Mouse (Mus musculus): ENCODE results near the gene Spaar. TPM values are rescaled to one million over a fixed set of nuclear protein-coding genes. Genes with fewer than 3 reads are reported as not detected.

Spaar gene
- not detected for total RNA-seq (2023)

GRCm38 (mm10) chr4:43729794-43730550, at the start of gene Spaar:
TSS of gene Spaar (plus strand) at chr4:43730034.

GRCm38 (mm10) chr4:43700707-43701106, 29.1 kb upstream of the Spaar start, which contains the start of gene Olfr70:
TSS of gene Olfr70 (minus strand) at chr4:43700807.

GRCm38 (mm10) chr4:43709869-43710268, 20.0 kb upstream of the Spaar start, which contains the start of gene Olfr71:
TSS of gene Olfr71 (minus strand) at chr4:43710255.

GRCm38 (mm10) chr4:43726995-43727394, 2.8 kb upstream of the Spaar start, which contains the start of gene Hrct1:
TSS of gene Hrct1 (plus strand) at chr4:43727188.

GRCm38 (mm10) chr4:43770909-43771308, 41.1 kb downstream of the Spaar start, which contains the start of gene Olfr159:
TSS of gene Olfr159 (minus strand) at chr4:43771009.

Other genes with a start within 250 kb of the Spaar start
- gene Sit1, start 246.3 kb upstream of the Spaar start, total RNA-seq (2023) = 10 to 100 TPM; 76.6 to 85.8 TPM
- gene Ccdc107, start 237.1 kb upstream of the Spaar start, total RNA-seq (2023) = 10 to 100 TPM; 24.6 to 26.0 TPM
- gene Arhgef39, start 230.3 kb upstream of the Spaar start, total RNA-seq (2023) = 1 to 10 TPM; 2.3 to 4.2 TPM
- gene Car9, start 223.1 kb upstream of the Spaar start, total RNA-seq (2023) = not detected
- gene Tpm2, start 206.3 kb upstream of the Spaar start, total RNA-seq (2023) = not detected
- 10 to 100 TPM; 61.5 to 65.6 TPM for gene Creb3, start 167.7 kb upstream of the Spaar start, total RNA-seq (2023)
- 100 to 1,000 TPM; 326 to 327 TPM for gene Tln1, start 167.3 kb upstream of the Spaar start, total RNA-seq (2023)
- gene Rgp1, start 151.3 kb upstream of the Spaar start, total RNA-seq (2023) = 10 to 100 TPM; 54.0 to 54.2 TPM
- gene Gba2, start 151.2 kb upstream of the Spaar start, total RNA-seq (2023) = 10 to 100 TPM; 36.6 to 37.0 TPM
- gene Msmp, start 145.5 kb upstream of the Spaar start, total RNA-seq (2023) = not detected
- not detected for gene Npr2, start 98.1 kb upstream of the Spaar start, total RNA-seq (2023)
- gene Spag8, start 76.4 kb upstream of the Spaar start, total RNA-seq (2023) = not detected
- 10 to 100 TPM; 21.3 to 24.6 TPM for gene Hint2, start 73.6 kb upstream of the Spaar start, total RNA-seq (2023)
- gene Tmem8b, start 61.1 kb upstream of the Spaar start, total RNA-seq (2023) = 1 to 10 TPM; 2.7 to 2.8 TPM
- not detected for gene Fam221b, start 60.9 kb upstream of the Spaar start, total RNA-seq (2023)
- gene Olfr70, start 29.2 kb upstream of the Spaar start, total RNA-seq (2023) = not detected
- not detected for gene Olfr71, start 19.8 kb upstream of the Spaar start, total RNA-seq (2023)
- gene Hrct1, start 2.8 kb upstream of the Spaar start, total RNA-seq (2023) = not detected
- gene Olfr159, start 41.0 kb downstream of the Spaar start, total RNA-seq (2023) = not detected
- not detected for gene Olfr156, start 93.9 kb downstream of the Spaar start, total RNA-seq (2023)
- not detected for gene Olfr157, start 110.2 kb downstream of the Spaar start, total RNA-seq (2023)
- gene Olfr155, start 121.5 kb downstream of the Spaar start, total RNA-seq (2023) = not detected
- gene Reck, start 145.5 kb downstream of the Spaar start, total RNA-seq (2023) = 1 to 10 TPM; 2.0 to 2.8 TPM
- 10 to 100 TPM; 56.7 to 69.9 TPM for gene Glipr2, start 227.4 kb downstream of the Spaar start, total RNA-seq (2023)

All from T-cell, adult 66 days (primary cell).